Mouse (Mus musculus): ENCODE measurements at regions not wholly inside any gene's neighbourhood (a gene's known extent, or its start where the extent isn't known, plus 50 kb on each side); places are given as distances from the start of the nearest gene placed in this dataset.
"Not testable (repeated sequence)": the region's sequence is repeated elsewhere in the genome, so short reads cannot be mapped to it uniquely, and the experiment has no call there.

DNA sequence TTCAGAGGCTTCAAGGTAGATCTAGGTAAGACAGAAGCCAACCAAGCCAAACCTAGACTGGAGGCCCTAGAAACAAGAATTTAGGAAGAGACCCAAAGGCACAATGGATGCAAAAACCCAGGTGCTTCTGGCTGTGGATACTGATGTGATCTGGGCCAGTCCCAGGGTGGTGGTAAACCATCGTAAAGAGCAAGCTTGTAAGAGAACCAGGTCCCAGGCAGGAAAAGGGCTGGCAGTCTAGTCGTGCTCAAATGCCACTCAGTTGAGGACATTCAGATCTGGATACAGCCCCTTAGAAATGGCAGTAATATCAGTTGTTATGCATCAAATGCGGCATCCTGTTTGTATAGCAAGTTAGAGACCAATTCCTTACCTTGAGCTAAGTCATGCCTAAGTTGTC is 175.5 kb upstream of the Pkdcc start:
- DNase-seq (ENCODE audit: low spot score) = no peak

DNA sequence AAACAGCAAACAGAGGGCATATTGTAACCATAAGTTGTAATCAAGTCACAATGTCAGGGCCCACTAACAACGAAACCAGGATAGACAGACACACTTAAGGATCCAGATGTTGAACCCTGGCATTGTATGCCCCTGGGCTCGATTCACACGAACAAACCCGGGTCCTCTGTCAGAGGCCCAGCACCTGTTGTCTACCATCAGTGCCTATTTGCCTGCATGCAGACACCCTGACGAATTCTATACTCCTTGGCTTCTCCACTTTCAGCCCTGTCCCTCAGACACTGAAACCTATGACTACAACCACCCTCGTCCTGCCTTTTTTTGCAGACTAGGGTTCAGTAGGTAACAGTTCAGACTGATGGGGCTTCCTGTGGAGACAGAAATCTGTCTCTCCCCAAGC is 170.6 kb upstream of the Pkdcc start:
- DNase-seq (ENCODE audit: low spot score) = no peak

DNA sequence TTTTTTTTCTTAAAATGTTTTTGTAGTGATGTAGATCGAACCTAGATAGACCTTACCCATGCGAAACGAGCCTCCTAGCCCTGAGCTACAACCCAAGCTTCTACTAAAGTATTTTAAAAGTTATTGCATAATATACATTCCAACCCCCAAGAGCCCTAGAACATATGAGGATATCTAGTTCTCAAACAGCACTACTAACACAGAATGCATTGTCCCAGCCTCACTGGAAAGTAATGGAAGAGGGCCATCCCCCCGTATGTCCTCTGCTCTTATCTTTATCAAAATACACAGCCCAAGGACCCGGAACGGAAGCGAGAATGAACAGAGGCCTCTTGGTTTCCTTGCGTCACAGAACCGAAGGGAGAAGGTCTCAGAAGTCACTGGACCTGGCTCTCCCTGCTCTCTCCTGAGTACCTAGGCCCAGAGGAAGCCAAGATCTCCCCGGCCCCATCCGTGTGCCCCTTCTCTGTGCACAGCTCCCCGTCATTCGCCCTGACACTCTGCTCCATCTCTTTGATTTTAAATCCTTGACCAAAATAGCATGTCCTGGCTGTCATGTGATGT is 165.0 kb upstream of the Pkdcc start:
- DNase-seq (ENCODE audit: low spot score) = no peak

DNA sequence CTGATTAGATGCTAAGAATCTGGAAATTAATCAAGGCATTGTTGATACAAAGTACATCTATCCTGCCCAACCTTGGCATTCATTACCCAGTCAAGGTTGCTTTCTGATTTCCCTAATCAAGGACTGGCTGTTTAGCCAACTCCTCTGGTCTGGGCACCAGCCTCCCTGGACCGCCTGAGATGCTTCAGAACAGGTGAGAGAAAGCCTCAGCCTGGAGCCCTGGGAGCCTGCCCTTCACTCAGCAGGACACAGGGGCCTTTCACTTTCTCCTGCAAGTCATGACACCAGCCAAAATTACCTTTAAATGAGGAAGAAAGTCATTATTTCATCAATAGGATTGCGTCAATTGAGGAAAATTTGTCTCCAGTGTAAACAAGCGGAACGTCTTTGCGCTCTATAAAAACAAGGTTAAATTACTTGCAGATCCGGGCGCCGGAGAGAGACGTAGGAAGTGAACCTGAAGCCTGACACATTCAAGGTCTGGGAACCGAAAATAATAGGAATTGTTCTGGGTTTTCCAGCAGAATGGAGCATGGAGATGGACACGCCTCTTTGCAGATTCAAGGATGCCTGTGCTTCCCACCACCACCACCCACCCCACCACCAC is 164.4 kb upstream of the Pkdcc start:
- no peak for DNase-seq (ENCODE audit: low spot score)

DNA sequence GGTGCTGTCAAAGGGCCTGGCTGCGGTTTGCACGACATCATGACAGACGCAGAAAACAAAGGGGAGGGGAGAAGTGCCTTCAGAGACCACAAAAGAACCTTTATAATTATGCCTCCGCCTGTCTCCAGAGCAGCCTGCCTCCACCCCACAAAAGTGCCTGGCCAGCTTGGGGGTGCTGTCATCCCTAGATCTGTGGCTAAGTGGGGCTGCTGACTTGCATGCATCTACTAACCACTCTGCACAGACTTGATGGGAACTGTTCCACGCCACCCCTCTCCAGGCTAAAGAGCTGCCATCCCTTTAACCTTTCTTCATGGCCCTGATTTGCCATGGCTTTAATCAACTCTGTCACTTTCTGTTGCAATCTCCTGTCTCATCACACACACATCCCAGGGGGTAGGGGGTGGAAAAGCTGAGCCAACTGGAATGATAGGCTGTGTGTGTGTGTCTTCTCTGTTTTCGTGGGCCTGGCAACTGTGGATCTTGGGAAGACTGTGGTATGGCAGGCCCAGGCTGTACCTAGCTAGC is 162.4 kb upstream of the Pkdcc start:
- DNase-seq (ENCODE audit: low spot score) = no peak

DNA sequence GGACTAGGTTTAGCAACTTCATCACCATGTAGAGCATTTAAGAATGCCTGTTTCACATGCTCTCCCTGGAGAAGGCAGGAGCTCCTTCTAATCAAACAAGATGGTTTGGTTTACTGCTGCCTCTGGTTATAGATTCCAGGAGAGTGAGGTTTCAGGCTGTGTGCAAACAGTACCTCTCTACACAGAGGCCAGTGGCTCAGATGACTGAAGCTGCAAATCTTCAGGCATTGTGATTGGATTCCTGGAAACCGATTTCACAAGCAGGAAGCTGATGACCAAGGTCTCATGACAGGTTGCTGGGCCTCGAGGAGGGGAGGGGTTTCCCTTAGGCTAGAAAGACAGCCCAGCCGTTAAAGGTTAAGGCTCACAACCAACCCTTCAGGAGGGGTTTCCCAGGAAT is 157.3 kb upstream of the Pkdcc start:
- DNase-seq (ENCODE audit: low spot score) = no peak

DNA sequence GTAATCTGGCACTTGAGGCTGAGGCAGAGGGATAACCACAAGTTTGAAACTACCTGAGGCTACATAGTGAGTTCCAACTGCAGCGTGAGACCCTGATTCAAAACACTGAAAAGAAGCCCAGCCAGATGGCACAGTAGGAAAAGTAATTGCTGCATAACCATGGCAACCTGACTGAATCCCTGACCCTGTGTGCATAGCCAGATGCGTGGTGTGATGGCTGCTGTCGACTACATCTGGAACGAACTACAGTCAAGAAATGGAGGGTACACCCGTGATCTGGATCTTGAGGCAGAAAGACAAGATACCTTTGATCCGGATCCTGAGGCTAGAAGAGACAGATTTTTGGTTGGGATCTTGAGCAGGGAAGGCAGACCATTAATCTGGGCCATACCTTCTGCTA is 153.2 kb upstream of the Pkdcc start:
- DNase-seq (ENCODE audit: low spot score) = no peak

DNA sequence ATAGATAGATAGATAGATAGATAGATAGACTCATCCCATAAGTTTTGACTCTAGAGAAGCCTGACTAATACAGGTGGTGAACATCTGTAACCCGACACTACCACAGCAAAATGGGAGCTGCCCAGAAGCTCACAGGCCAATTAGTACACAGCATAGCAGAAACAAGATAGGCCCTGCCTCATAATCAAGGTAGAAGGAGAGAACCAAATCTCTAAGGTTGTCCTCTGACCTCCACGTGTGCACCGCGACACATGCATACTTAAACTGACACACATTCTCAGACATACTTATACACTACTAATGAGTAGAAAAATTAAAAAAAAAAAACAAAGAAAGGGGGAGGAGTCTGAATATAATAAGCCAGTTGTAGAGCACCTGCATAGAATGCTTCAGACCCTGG is 151.2 kb upstream of the Pkdcc start:
- no peak for DNase-seq (ENCODE audit: low spot score)

DNA sequence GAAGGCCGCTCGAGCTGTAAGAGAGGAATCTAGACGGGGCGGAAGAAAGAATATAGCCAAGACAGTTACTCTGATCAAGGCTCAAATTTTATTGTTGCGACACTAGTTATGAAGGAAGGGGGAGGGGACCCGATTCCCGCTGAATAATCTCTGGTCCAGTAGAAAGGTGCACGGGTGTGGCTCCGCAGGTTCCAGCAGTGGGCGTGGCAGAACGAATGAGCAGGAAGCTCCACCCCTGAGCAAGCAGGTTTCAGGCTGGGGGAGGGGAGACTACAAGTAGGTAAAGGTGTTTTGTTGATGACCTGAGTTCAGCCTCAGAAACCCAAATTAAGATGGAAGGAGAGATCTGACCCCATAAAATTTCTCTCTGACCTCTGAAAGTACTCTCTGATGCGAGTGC is 150.7 kb upstream of the Pkdcc start:
- DNase-seq (ENCODE audit: low spot score) = not testable (repeated sequence)

DNA sequence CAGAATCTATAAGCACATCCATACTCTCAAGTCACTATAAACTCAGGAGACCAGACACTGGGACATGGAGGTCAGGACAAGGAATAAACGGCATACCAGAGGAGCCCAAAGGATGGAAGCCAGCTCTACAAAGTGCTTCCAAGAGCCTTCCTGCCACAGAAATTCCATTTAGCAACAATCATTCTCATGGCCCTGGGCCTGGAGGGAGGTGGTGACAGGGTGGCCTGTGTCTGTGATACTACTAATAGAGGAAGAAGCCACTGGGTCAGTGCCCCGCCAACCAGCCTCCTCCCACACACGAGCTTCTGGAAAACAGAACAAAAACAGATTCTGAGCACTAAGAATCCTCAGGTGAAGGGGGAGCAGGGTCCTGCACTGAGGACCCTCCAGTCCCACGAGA is 145.8 kb upstream of the Pkdcc start:
- DNase-seq (ENCODE audit: low spot score) = no peak

DNA sequence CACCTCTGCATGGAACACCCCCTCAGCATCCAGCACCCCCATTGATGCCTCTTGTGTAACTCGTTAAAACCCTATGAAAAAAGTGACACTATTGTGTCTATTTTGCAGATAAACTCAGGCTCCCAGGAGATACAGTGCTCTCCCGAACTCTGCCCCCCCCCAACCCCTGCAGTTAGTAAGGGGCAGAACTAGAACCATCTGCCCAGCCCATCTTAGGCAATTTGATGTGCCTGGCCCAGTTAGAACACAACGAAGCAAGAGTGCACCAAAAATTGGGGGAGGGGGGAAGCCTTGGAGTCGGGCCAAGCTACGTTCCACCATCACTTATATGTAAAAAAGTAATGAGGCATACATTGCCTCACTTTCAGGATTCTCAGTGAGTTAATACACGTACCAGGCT is 143.3 kb upstream of the Pkdcc start:
- DNase-seq (ENCODE audit: low spot score) = no peak

DNA sequence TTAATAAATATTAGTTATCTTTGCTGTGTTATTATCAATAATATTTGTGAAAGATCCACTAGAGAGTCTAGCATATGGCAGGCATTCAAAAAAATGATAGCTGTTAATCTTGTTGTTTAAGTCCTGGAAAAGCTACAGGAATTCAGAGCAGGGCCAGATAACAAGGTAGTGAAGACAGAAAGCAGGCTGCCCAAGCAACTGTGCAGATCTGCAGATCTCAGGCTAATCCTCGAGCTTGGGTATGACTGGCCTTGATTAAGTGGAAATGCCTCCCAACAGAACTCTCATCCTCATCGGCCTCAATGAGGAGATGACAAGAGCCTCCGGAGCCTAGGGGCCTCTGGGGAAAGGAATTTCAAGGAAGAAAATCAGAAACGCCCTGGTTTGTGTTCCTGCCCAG is 142.9 kb upstream of the Pkdcc start:
- DNase-seq (ENCODE audit: low spot score) = no peak

DNA sequence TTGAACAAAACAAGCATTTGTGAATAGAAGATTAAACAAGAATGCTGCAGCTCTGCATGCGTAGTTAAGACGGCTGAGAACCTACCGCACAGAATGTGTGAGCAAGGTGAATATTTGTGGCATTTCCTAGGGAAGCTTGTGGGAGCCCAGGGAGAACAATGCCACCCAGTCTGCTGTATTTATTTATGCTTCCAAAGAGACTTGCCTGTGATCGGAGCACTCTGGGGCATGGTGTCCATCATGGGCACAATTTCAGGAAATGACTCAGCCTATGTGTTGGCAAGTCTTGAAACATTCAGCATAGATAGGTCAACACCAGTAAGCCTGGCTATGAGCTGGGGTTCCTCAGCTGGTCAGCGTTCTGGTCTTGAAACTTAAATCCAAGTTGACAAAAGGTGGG is 140.2 kb upstream of the Pkdcc start:
- no peak for DNase-seq (ENCODE audit: low spot score)

DNA sequence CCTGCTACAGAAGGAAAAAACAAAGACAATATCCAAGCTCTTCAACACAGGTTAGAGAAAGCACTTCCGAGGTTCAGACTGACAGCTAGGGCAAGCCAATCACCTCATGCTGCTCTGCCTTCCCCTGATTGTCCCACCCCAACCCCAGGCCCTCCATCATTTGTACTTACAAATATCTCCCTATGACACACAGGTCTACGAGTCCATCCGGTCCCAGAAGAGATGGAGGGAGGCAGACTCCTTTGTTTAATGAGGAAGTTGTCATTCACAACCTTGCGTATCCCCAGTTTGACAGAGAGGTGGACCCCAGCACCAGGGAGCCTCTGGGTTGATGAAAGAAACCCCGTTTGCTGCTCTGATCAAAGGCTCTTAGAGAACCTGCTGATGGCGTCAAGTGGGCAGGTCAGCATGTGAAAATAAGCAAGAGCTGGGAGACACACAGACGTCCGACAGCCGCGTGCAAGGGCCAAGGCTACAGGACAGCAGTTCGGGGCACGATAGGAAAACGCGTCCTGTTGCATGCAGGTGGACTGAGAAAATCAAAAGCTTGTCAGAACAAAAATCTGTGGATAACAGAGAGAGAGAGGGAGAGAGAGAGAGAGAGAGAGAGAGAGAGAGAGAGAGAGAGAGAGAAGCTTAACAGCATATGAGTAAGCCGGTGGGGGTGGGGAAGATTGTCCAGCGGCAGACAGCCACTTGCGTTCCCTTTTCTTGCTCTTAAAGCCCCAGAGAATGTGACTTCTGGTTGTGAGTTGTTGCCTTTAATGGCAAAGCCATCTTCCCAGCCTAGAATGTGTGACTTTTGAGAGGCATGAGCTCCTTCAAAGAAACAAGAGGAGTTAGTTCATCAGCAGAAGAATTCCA is 137.1 kb upstream of the Pkdcc start:
- DNase-seq (ENCODE audit: low spot score) = no peak

DNA sequence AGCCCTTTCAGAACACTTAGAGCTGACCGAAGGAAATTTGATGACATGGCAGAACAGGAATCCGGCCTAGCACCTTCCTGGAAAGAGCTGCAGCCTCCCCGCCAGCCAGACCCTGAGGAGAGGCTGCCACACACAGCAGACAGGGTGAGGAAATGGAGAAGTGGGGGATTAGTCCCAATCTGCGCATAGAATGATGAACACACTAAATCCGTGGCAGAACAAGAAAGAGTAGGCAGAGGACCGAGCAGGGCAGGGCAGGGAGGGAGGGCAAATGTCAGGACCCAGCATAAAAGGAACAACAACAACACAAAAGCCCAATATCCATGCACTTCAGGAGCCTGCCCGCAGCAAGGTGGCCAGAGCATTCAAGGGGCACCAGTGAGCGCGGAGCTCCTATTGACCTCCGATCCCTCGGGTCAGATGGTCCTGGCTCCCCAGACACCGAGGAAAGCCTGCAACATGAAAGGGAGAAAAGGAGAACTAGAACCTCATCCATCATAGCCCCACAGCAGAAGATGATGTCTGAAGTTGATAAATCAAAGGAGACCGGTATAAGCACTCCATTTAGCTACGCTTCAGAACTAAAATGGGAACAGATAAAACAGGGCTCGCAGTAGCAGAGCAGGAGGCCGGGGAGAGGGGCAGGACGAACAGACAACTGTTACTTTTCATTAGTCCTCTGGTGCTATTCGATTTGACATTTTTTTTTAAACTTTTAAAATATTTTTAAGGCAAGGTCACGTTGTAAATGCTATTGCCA is 136.3 kb upstream of the Pkdcc start:
- no peak for DNase-seq (ENCODE audit: low spot score)

DNA sequence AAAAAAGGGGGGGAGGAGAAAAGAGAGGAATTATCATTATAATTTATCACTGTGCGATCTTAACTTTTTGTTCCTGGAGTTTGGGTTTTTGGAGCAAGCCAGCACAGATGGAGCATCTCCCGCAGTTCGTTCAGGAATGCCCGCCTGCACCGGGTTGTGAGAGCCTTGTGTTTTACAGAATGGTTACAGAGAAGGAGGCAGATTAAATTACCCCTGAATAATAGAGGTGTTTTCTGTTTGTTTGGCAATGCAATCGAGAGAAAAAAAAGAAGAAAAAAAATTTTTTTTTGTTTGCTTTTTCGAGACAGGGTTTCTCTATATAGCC is 135.8 kb upstream of the Pkdcc start:
- no peak for DNase-seq (ENCODE audit: low spot score)

DNA sequence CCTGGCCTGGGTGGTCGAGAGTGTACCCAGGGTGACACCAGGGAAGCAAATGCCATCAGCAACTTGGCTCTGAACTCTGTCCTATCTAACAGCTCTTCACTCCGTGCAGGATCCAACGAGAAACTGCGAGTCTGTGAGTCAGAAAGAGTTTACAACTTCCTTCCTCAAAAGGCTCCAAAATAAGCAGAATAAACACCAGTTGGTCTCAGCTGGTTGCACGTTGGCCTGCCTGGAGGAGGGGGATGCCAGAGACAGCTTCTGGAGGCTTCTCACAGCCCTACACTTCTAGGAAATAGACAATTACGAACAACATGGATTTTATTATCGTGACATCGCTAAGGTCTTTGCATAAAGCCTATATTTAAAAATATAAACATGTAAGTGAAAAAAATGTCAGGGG is 133.4 kb upstream of the Pkdcc start:
- DNase-seq (ENCODE audit: low spot score) = no peak

DNA sequence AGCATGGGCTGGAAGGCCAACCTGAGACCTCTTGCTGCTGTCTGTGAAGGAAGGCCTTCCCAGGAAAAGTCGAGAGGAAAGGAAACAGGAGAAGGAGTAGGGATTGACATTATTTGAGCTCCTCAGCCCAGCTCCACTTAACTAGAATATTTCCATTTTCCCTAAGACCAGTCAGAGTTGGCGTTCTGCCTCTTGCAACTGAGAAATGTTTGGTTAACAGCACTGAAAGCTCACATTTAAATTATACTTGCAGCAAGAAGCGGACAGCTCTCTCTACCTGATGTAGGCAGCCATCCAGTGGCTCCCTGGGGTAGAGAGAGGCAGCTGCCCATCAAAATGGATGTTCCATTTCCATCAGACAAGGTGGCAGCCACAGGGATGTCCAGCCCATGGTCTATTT is 131.6 kb upstream of the Pkdcc start:
- DNase-seq (ENCODE audit: low spot score) = no peak

DNA sequence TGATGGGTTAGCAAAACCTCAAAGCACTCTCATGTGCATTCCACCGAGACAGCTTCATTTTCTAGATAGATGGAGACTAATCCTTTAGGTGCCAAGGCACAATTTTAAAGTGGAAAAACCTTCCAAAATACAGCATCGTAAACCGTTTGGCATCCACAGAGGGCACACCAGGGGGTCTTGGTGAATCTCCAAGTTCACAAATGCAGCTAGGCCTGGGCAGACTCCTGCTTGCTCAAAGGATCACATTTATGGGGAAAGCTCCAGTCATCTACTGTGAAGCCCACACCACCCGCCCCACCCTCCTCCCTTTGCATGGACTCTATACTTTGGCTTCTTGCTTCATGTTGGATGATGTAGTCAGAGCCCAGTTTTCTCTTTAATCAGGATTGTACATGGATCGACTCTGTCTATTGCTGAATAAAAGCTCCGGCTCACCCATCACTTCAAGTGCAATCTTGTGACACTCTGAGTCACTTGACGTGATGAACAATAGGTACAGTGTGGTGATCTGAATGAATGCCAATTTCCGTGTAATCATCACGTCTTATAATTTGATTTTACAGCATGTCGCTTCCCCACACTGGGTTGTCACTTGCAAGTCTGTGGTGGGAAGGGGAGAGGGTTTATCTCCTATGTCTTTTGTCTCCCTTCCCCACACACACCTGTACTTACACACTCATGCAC is 129.2 kb upstream of the Pkdcc start:
- no peak for DNase-seq (ENCODE audit: low spot score)

DNA sequence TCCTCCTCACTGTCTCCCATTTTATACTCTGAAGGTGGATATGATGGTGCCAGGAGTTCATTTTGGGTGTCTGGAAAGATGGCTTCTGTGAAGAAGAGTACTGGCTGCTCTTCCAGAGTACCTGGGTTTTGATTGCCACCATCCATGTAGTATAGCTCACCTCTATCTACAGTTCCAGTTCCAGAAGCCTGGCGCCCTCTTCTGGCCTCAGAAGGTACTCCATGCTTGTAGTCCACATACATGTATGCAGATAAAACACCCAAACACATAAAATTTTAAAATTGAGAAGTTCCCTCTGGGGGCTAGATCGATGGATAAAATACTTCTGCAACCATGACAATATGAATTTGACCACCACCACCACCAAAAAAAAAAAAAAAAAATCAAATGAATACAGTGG is 128.4 kb upstream of the Pkdcc start:
- no peak for DNase-seq (ENCODE audit: low spot score)

DNA sequence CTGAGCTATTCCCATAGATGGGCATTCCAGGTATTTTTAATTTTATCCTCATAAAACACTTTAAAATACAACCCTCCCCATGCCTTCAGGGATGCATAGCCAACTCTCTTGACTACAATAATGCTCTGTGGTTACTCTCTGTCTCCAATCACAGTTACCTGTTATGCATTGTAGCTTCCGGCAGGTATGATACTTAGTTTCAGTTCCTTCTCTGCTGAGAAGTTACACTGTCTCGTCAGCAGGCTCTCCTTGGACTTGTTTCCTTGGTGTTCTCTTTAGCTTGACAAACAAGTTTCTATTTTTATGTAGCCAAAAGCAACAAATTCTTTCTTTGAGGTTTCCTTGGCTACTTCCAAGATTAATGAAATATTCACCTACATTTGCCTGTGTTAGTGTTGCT is 126.6 kb upstream of the Pkdcc start:
- no peak for DNase-seq (ENCODE audit: low spot score)
